Mouse (Mus musculus) G1E (cell line): ENCODE results near the gene Ptprn.

Source experiments
- CTCF ChIP-seq: IDR thresholded peaks from 2 replicates; pipeline ENCODE4 v1.5.1; 2012; ENCODE audit warnings: low read depth, low read length, inconsistent platforms, mixed read lengths
- GATA1 ChIP-seq: IDR thresholded peaks from 2 replicates; pipeline ENCODE4 v1.6.1; 2012; ENCODE audit warnings: borderline replicate concordance, low read length, inconsistent platforms, mixed read lengths
- GATA2 ChIP-seq: IDR thresholded peaks from 2 replicates; pipeline ENCODE4 v1.6.1; 2012; ENCODE audit warnings: low read depth, low read length, inconsistent platforms, borderline replicate concordance
- POLR2AphosphoS5 ChIP-seq: IDR thresholded peaks from 2 replicates; pipeline ENCODE4 v1.6.1; 2012; ENCODE audit warnings: low read depth, low read length, inconsistent platforms; ENCODE audit not compliant: insufficient replicate concordance
- TAL1 ChIP-seq: conservative IDR thresholded peaks from 2 replicates; pipeline ENCODE4 v1.6.1; 2012; ENCODE audit warnings: low read depth, low read length, inconsistent platforms, mixed read lengths

DNA sequence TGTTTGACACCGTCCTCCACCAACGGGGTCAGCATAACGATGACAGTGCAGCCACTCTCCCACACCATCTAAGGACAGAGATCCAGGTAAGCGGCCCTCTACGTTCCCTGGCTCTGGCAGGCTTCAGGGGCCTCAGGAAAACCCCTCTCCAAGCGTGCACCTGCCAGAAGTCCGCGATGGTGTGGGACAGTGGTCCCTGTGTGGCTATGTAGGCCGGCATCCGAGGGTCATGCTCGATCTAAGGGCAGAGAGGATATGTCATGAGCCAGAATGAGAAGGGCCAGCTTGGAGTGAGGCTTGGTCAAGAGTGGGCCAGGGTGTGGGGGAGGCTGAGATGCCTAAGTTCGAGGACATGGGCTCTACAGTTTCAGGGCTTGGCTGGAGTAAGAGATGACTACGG lies 12.0 kb downstream of the Ptprn start:
- TF ChIP-seq CTCF (no peak), TAL1 (no peak), GATA2 (no peak), GATA1 (no peak), POLR2AphosphoS5 (no peak)
